Mouse (Mus musculus) embryonic facial prominence, embryonic 15.5 days (tissue): ENCODE results near the gene Gucy2e. TPM values are rescaled to one million over a fixed set of nuclear protein-coding genes. Genes with fewer than 3 reads are reported as not detected.

ENCODE experiments used
- ATAC-seq: fragments of 200-750 bp; cut with Nextera tagmentation; 2 replicates; pipeline ENCODE4 v1.8.0; 2017; ENCODE audit warnings: low read depth, moderate TSS enrichment; ENCODE audit not compliant: insufficient number of reproducible peaks, low FRiP score, low TSS enrichment
- H3K27ac ChIP-seq: fragments of 300-500 bp; sonication (generic); replicated peaks from 2 replicates; pipeline ENCODE4 v1.5.1; 2015; ENCODE audit warnings: mild to moderate bottlenecking, inconsistent platforms
- H3K27me3 ChIP-seq: fragments of 300-500 bp; sonication (generic); 2 replicates; pipeline ENCODE4 v1.6.1; 2015; ENCODE audit warnings: inconsistent platforms
- H3K36me3 ChIP-seq: fragments of 300-500 bp; sonication (generic); 2 replicates; pipeline ENCODE4 v1.6.1; 2015; ENCODE audit warnings: mild to moderate bottlenecking, inconsistent platforms
- H3K4me1 ChIP-seq: fragments of 300-500 bp; sonication (generic); 2 replicates; pipeline ENCODE4 v1.6.1; 2015; ENCODE audit warnings: inconsistent platforms
- H3K4me2 ChIP-seq: fragments of 300-500 bp; sonication (generic); replicated peaks from 2 replicates; pipeline ENCODE4 v1.6.1; 2015; ENCODE audit warnings: mild to moderate bottlenecking, inconsistent platforms
- H3K4me3 ChIP-seq: fragments of 300-500 bp; sonication (generic); replicated peaks from 2 replicates; pipeline ENCODE4 v1.5.1; 2015; ENCODE audit warnings: mild to moderate bottlenecking, inconsistent platforms
- H3K9ac ChIP-seq: fragments of 300-500 bp; sonication (generic); 2 replicates; pipeline ENCODE4 v1.6.1; 2015; ENCODE audit warnings: inconsistent platforms
- H3K9me3 ChIP-seq: fragments of 300-500 bp; sonication (generic); replicated peaks from 2 replicates; pipeline ENCODE4 v1.6.1; 2016; ENCODE audit warnings: inconsistent platforms
- WGBS: fragments of 180-500 bp; shearing (Covaris S2); methylation state at CpG from one replicate; pipeline ENCODE4 v1.1.7; 2015; 5-methylcytosine and 5-hydroxymethylcytosine counted together
- polyA plus RNA-seq: library from polyadenylated mRNA; unstranded; fragments of >200 nt; fragmentation: Nextera tagmentation; extraction: Ambion mirVana; gene quantifications from 2 replicates; pipeline ENCODE4 v1.2.1, GENCODE M21; 2015

Gene Gucy2e
- polyA plus RNA-seq, 1 experiment from 2014 or later = 0.53 TPM

DNA sequence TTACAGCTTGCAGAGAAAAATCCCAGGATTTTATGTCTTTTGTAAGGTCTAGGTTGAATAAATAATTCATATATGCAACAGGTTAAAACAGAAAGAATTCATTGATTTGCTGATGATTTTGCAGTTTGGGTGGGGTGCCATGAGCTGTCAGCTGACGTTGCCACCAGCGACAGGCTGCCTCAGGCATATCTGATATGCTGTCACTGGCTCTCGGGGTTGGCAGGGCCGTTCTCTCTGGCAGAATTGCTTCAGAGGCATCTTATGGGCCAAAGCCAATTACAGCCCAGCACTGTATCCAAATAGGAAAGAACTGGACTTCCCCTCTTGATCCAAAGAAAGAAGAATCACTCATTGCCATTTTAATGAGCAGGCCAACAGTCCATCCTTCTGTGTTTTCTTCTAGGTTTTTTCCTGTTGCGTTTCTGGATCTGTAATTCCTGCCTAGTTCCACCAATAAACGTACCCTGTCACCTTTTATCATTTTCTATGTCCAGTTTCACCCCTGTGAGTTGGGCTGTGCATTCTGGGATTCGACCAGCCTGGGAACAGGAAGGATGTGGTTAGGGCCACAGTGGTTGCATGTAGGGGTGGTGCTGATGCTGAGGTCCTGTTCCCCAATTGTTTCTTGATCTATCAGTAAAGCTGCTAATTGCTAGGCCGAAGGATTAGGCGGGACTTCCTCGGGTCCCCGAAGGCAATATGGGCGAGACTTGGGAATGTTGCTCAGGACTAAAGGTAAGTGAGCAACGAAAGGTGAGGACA lies 34.2 kb downstream of the Gucy2e start:
- WGBS = 67% methylated on average over 13 of the region's 13 CpGs
- ATAC-seq = no peak
- no peaks in the 10 kb centered on the region for H3K36me3 ChIP-seq
- H3K9ac ChIP-seq = no peak overlapping the region
- no peaks in the 10 kb centered on the region for H3K9me3 ChIP-seq
- 0 out of 2 replicates have a peak, but pooled peaks cover 2% of the 10 kb centered on the region for H3K4me1 ChIP-seq
- H3K27ac ChIP-seq = no peak overlapping the region
- H3K4me3 ChIP-seq = no peak overlapping the region
- H3K27me3 ChIP-seq = peaks cover 8% of the 10 kb centered on the region
- no peak overlapping the region for H3K4me2 ChIP-seq

DNA sequence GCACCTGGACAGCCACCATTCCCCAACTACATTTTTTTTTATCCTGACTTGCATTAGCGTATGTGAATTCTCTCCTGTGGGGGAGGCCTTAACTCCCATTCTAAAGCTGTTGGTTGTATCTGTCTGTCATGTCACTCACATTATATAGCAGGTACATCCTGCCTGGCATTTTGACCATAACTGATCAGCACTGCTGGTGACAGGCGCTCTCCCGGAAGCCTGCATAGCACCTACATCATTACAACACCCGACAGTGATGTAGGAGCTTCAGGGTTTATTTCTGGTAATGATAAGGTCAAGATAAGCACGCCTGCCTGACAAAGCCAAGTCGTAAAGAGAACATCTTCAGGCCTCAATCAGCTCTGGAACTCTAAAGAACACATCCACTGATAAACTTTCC lies 36.6 kb downstream of the Gucy2e start:
- H3K27ac ChIP-seq = no peak overlapping the region
- no peaks in the 10 kb centered on the region for H3K36me3 ChIP-seq
- H3K4me2 ChIP-seq = no peak overlapping the region
- peaks cover 24% of the 10 kb centered on the region for H3K27me3 ChIP-seq
- no peak overlapping the region for H3K4me3 ChIP-seq
- ATAC-seq = no peak
- peaks cover 14% of the 10 kb centered on the region for H3K4me1 ChIP-seq
- no peak overlapping the region for H3K9ac ChIP-seq
- no peaks in the 10 kb centered on the region for H3K9me3 ChIP-seq
- WGBS = 68% methylated on average over 6 of the region's 6 CpGs

GRCm38 (mm10) chr11:69199251-69199650 lies 37.6 kb downstream of the Gucy2e start:
- WGBS = 60% methylated on average over 1 of the region's 1 CpGs
- Histone ChIP-seq H3K9me3 (no peaks in the 10 kb centered on the region), H3K9ac (no peak overlapping the region), H3K4me2 (no peak overlapping the region), H3K27ac (no peak overlapping the region), H3K4me1 (peaks cover 14% of the 10 kb centered on the region), H3K4me3 (no peak overlapping the region), H3K27me3 (peaks cover 24% of the 10 kb centered on the region), H3K36me3 (no peaks in the 10 kb centered on the region)
- no peak for ATAC-seq

DNA sequence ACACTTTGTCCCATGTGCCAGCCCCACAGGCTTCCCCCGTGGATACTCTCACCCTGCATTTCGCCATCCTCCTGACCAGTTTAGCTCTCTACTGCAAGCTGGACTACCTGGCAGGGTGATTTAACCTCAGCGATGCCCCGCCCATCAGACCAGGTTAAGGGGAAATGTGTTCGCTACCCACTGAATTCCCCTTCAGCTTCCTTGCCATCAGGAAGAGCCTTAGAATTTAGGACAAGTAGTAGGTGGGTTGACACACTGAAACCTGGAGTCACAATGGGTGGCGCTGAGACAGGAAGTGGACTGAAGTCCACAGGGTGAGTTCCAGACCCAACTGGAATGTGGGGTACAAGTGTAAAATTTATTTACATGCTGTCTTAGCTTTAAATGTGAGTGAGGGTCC lies 39.1 kb downstream of the Gucy2e start, which contains the start of gene Alox8:
Alox8 (minus strand) TSS at position 101 of the 400 bp plus-strand sequence.
- peak within 1 kb of the TSS; percentile 35 for H3K4me3 ChIP-seq
- H3K27ac ChIP-seq = no peak within 1 kb of the TSS
- WGBS = 26% methylated on average over 6 of the region's 6 CpGs
- peaks cover 14% of the 10 kb centered on the region for H3K4me1 ChIP-seq
- H3K36me3 ChIP-seq = no peaks in the 10 kb centered on the region
- no peaks in the 10 kb centered on the region for H3K9me3 ChIP-seq
- H3K27me3 ChIP-seq = peaks cover 24% of the 10 kb centered on the region
- H3K9ac ChIP-seq = peak within 1 kb of the TSS; percentile 24; the same call in 1 of the 2 replicates
- ATAC-seq = no peak
- H3K4me2 ChIP-seq = peak within 1 kb of the TSS; percentile 63

- H3K4me1 ChIP-seq = peaks cover 14% of the 10 kb centered on the region
- no peaks in the 10 kb centered on the region for H3K9me3 ChIP-seq
- peaks cover 24% of the 10 kb centered on the region for H3K27me3 ChIP-seq
- peak overlapping the region; percentile 24; the same call in 1 of the 2 replicates for H3K9ac ChIP-seq
- 2% methylated on average over 14 of the region's 14 CpGs for WGBS
- no peak for ATAC-seq
- no peak overlapping the region for H3K27ac ChIP-seq
- H3K4me2 ChIP-seq = peak overlapping the region; percentile 63
- no peaks in the 10 kb centered on the region for H3K36me3 ChIP-seq
- peak overlapping the region; percentile 35 for H3K4me3 ChIP-seq
Measured at GRCm38 (mm10) chr11:69197194-69197593, 39.6 kb downstream of the Gucy2e start.

GRCm38 (mm10) chr11:69196766-69197165 lies 40.1 kb downstream of the Gucy2e start:
- Histone ChIP-seq H3K4me3 (peak overlapping the region; percentile 35), H3K27ac (no peak overlapping the region), H3K36me3 (no peaks in the 10 kb centered on the region), H3K9ac (no peak overlapping the region), H3K9me3 (no peaks in the 10 kb centered on the region), H3K27me3 (peaks cover 24% of the 10 kb centered on the region), H3K4me1 (peaks cover 14% of the 10 kb centered on the region), H3K4me2 (peak overlapping the region; percentile 63)
- ATAC-seq = no peak
- WGBS = 5% methylated on average over 5 of the region's 5 CpGs

- 2% methylated on average over 1 of the region's 1 CpGs for WGBS
- Histone ChIP-seq H3K36me3 (no peaks in the 10 kb centered on the region), H3K4me2 (no peak overlapping the region), H3K27me3 (peaks cover 18% of the 10 kb centered on the region), H3K4me1 (peaks cover 14% of the 10 kb centered on the region), H3K27ac (no peak overlapping the region), H3K9ac (no peak overlapping the region), H3K9me3 (no peaks in the 10 kb centered on the region), H3K4me3 (no peak overlapping the region)
- ATAC-seq = no peak
Measured at GRCm38 (mm10) chr11:69192840-69193239, 44.0 kb downstream of the Gucy2e start.

DNA sequence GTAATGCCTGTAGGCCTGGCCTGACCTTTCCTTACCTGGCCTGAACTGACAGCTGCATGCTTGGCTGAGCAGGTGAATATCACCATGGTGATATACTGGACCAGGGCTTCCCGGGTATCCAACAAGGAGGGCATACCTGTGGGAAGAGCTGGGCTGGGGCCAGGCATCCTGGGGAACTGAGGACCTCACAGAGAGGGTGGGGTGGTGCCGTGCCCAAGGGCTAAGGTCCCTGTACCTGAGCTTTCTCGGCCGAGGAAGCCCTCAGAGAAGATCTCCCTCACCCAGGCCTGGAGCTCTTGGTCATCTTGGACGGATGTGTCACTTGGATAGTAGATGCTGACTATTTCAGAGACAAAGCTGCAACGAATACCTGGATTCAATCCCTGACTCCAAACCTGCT lies 50.9 kb downstream of the Gucy2e start:
- no peak overlapping the region for H3K27ac ChIP-seq
- WGBS = 80% methylated on average over 6 of the region's 6 CpGs

GRCm38 (mm10) chr11:69185031-69185430 lies 51.8 kb downstream of the Gucy2e start:
- no peaks in the 10 kb centered on the region for H3K9me3 ChIP-seq
- H3K4me2 ChIP-seq = no peak overlapping the region
- H3K27me3 ChIP-seq = no peaks in the 10 kb centered on the region
- H3K9ac ChIP-seq = no peak overlapping the region
- no peaks in the 10 kb centered on the region for H3K36me3 ChIP-seq
- no peak overlapping the region for H3K4me3 ChIP-seq
- no peak for ATAC-seq
- H3K27ac ChIP-seq = no peak overlapping the region
- no peaks in the 10 kb centered on the region for H3K4me1 ChIP-seq
- WGBS = 69% methylated on average over 5 of the region's 5 CpGs

More for the DNA sequence above, 50.9 kb downstream of the Gucy2e start:
- Histone ChIP-seq H3K9me3 (no peaks in the 10 kb centered on the region), H3K27me3 (no peaks in the 10 kb centered on the region), H3K4me2 (no peak overlapping the region), H3K4me3 (no peak overlapping the region), H3K4me1 (no peaks in the 10 kb centered on the region), H3K9ac (no peak overlapping the region), H3K36me3 (no peaks in the 10 kb centered on the region)
- no peak for ATAC-seq

DNA sequence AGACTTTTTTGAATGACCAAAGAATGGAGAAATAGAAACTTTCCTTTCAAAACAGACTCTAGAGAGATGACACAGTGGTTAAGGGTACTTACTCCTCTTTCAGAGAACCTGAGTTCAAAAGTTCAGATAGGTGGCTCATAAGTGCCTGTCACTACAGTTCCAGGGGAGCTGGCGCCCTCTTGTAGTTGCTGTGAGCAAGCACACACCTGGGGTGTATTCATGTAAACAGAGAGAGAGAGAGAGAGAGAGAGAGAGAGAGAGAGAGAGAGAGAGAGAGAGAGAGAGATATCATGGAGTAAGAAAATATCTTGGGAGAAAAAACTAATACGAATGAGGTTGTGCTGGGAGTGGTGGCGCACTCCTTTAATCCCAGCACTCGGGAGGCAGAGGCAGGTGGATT lies 56.7 kb downstream of the Gucy2e start:
- no peaks in the 10 kb centered on the region for H3K36me3 ChIP-seq
- H3K9ac ChIP-seq = no peak overlapping the region
- no peak overlapping the region for H3K27ac ChIP-seq
- no peak for ATAC-seq
- 82% methylated on average over 4 of the region's 4 CpGs for WGBS
- H3K4me1 ChIP-seq = no peaks in the 10 kb centered on the region
- no peaks in the 10 kb centered on the region for H3K9me3 ChIP-seq
- H3K4me2 ChIP-seq = no peak overlapping the region
- H3K4me3 ChIP-seq = no peak overlapping the region
- H3K27me3 ChIP-seq = no peaks in the 10 kb centered on the region

DNA sequence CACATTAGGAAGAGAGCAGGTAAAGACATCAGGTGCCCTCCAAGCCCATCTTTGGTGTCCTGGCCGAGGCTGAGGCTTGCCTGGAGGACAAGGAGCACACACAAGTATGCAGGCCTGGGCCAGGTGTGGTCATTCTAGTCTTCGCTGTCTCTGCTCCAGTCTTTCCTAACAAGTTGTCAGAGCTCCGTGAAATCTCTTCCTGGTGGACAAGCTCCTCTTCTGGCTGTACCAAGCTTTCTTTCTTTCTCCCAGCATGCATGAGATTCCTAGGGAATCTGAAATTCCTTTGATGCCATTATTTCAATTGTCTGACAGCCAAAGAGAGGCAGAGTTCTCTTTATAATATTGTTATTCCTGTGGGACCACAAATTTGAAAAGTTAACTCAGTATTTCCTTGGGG lies 57.3 kb downstream of the Gucy2e start:
- Histone ChIP-seq H3K4me2 (no peak overlapping the region), H3K27ac (no peak overlapping the region), H3K9ac (no peak overlapping the region), H3K9me3 (no peaks in the 10 kb centered on the region), H3K4me3 (no peak overlapping the region), H3K27me3 (no peaks in the 10 kb centered on the region), H3K36me3 (no peaks in the 10 kb centered on the region), H3K4me1 (no peaks in the 10 kb centered on the region)
- ATAC-seq = no peak
- 46% methylated on average over 3 of the region's 3 CpGs for WGBS

- Histone ChIP-seq H3K36me3 (no peaks in the 10 kb centered on the region), H3K27me3 (no peaks in the 10 kb centered on the region), H3K4me3 (no peak overlapping the region), H3K4me2 (no peak overlapping the region), H3K9me3 (no peaks in the 10 kb centered on the region), H3K9ac (no peak overlapping the region), H3K4me1 (no peaks in the 10 kb centered on the region), H3K27ac (no peak overlapping the region)
- WGBS = 76% methylated on average over 3 of the region's 3 CpGs
- no peak for ATAC-seq
Measured at GRCm38 (mm10) chr11:69178525-69178924, 58.3 kb downstream of the Gucy2e start.
